Mouse (Mus musculus) G1E (cell line): Measurements from ENCODE around the gene Cops3. TPM values are rescaled to one million over a fixed set of nuclear protein-coding genes. Genes with fewer than 3 reads are reported as not detected.

Source experiments
- ATAC-seq: 2 replicates; pipeline ENCODE4 v1.8.0; 2016; ENCODE audit warnings: mild to moderate bottlenecking; ENCODE audit not compliant: insufficient number of reproducible peaks, poor library complexity, low FRiP score, severe bottlenecking; ENCODE audit errors: extremely low read depth
- DNase-seq: peaks from one replicate; pipeline ENCODE4 v3.0.0; 2012; ENCODE audit warnings: low spot score
- H3K27me3 ChIP-seq: 2 replicates; pipeline ENCODE4 v1.6.1; 2012; ENCODE audit warnings: mild to moderate bottlenecking, low read length, inconsistent platforms; ENCODE audit not compliant: insufficient read depth
- H3K36me3 ChIP-seq: replicated peaks from 2 replicates; pipeline ENCODE3; 2012; ENCODE audit warnings: mild to moderate bottlenecking, inconsistent platforms
- H3K4me1 ChIP-seq: 2 replicates; pipeline ENCODE4 v1.6.1; 2012; ENCODE audit warnings: low read depth, low read length, inconsistent platforms, mixed read lengths; ENCODE audit not compliant: insufficient read depth
- H3K4me3 ChIP-seq: 2 replicates; pipeline ENCODE4 v1.5.1; 2012; ENCODE audit warnings: low read depth, mild to moderate bottlenecking, inconsistent platforms, low read length, moderate library complexity, mixed read lengths
- H3K9me3 ChIP-seq: replicated peaks from 2 replicates; pipeline ENCODE4 v1.6.1; 2012; ENCODE audit warnings: inconsistent platforms
- CTCF ChIP-seq: IDR thresholded peaks from 2 replicates; pipeline ENCODE4 v1.5.1; 2012; ENCODE audit warnings: low read depth, low read length, inconsistent platforms, mixed read lengths
- GATA1 ChIP-seq: IDR thresholded peaks from 2 replicates; pipeline ENCODE4 v1.6.1; 2012; ENCODE audit warnings: borderline replicate concordance, low read length, inconsistent platforms, mixed read lengths
- GATA2 ChIP-seq: IDR thresholded peaks from 2 replicates; pipeline ENCODE4 v1.6.1; 2012; ENCODE audit warnings: low read depth, low read length, inconsistent platforms, borderline replicate concordance
- POLR2AphosphoS5 ChIP-seq: IDR thresholded peaks from 2 replicates; pipeline ENCODE4 v1.6.1; 2012; ENCODE audit warnings: low read depth, low read length, inconsistent platforms; ENCODE audit not compliant: insufficient replicate concordance
- TAL1 ChIP-seq: conservative IDR thresholded peaks from 2 replicates; pipeline ENCODE4 v1.6.1; 2012; ENCODE audit warnings: low read depth, low read length, inconsistent platforms, mixed read lengths
- polyA plus RNA-seq: library from polyadenylated mRNA; stranded (reverse); fragments of >175 nt; gene quantifications from 2 replicates; pipeline ENCODE4 v1.2.3, GENCODE M21; 2012
- total RNA-seq, 2 experiments: library from RNA; stranded (forward) in 1 of 2; stranded (reverse) in 1 of 2; fragments of 200-1000 nt in 1 of 2; fragments of >200 nt in 1 of 2; fragmentation: Nextera tagmentation in 1 of 2; gene quantifications; 2 replicates each; pipeline ENCODE4 v1.2.3; 2014 to 2017

Gene Cops3
- total and polyA plus RNA-seq, 3 experiments = 20.8 to 247 (median 165) TPM

DNA sequence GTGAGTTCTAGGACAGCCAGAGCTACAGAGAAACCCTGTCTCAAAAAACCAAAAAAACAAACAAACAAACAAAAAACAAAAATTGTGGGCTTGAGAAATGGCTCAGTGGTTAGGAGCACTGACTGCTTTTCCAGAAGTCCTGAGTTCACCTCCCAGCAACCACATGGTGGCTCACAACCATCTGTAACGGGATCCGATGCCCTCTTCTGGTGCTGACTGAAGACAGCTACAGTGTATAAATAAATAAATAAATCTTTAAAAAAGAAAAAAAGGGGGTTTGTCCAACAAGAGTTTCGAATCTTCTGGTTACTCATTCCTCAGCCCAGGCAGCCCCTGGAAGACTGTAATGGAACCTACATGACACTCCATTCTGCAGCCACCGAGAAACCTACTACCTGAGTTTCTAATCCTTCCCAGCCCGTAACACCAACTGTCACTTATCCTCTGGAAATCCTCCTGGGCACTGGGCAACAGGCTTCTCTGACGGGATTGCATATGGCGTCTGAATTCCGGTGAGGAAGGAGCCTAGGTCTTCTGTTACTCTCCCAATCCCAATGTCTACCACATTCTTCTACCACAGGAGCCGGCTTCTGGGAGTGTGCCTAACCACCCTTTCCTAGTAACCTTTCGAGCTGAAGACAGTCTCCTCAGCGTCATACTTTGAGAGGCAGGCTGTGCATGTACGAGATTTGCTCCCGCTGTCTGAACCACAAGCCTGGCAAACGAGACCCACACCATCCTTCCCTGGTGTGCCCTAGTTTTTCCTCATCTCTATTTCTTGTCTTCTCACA is 31.3 kb downstream of the Cops3 start:
- Histone ChIP-seq H3K36me3 (peaks cover 66% of the 10 kb centered on the region), H3K27me3 (no peaks in the 10 kb centered on the region), H3K9me3 (no peaks in the 10 kb centered on the region), H3K4me1 (peaks cover 52% of the 10 kb centered on the region), H3K4me3 (peak overlapping the region; percentile 95)
- TF ChIP-seq TAL1 = no peak
- TF ChIP-seq CTCF = no peak
- TF ChIP-seq GATA2 = no peak
- no peak for TF ChIP-seq GATA1
- TF ChIP-seq POLR2AphosphoS5 = no peak
- DNase-seq (no peak), ATAC-seq (no peak)

DNA sequence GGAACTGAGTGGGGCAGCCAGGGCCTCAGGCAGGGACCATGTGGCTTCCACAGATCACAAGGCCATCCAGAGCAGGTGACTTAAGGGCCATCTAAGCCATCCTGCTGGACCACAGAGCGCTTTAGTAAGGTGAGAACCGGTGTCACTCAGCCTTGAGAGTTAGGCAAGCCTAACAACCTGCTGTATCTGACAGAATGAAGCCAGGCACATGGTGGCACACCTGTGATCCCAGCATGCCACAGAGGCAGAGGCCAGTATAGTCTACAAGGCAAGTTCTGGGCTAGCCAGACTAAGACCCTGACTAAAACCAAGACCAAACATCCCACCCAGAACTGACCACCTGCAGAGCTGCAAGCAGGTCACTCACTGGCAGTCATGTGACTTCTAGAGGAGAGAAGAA is 34.0 kb downstream of the Cops3 start:
- ATAC-seq (no peak), DNase-seq (no peak)
- TF ChIP-seq TAL1 = no peak
- no peak for TF ChIP-seq POLR2AphosphoS5
- no peak for TF ChIP-seq GATA1
- no peak for TF ChIP-seq CTCF
- no peak for TF ChIP-seq GATA2
- H3K9me3 ChIP-seq = no peaks in the 10 kb centered on the region
- H3K4me1 ChIP-seq = peaks cover 44% of the 10 kb centered on the region
- no peaks in the 10 kb centered on the region; the same call in 1 of the 2 replicates for H3K27me3 ChIP-seq
- H3K36me3 ChIP-seq = peaks cover 79% of the 10 kb centered on the region
- H3K4me3 ChIP-seq = no peak overlapping the region

DNA sequence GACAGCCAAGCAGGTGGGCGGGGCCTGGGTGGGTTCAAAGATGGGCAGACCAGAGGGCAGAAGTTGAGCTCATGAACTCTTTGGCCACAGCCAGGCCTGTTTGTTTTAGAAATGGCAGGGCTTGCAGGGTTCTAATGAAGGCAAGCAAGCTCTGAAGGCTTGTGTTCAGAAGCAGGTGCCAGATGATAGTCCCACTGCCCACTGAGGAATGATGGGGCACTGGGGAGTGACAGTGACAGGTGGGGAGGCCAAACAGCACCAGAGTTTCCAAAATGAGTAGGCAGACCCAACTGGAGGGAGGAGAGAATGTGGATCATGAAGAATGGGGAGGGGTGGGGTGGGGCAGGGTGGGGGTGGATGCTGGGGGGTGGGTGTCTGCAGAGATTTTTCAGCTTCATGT is 34.4 kb downstream of the Cops3 start:
- TF ChIP-seq GATA2 = no peak
- TF ChIP-seq POLR2AphosphoS5 = no peak
- TF ChIP-seq CTCF = no peak
- Histone ChIP-seq H3K4me1 (peaks cover 44% of the 10 kb centered on the region), H3K36me3 (peaks cover 83% of the 10 kb centered on the region), H3K9me3 (no peaks in the 10 kb centered on the region), H3K27me3 (no peaks in the 10 kb centered on the region; the same call in 1 of the 2 replicates), H3K4me3 (no peak overlapping the region)
- DNase-seq = no peak
- no peak for ATAC-seq

GRCm38 (mm10) chr11:59804409-59805110 is 35.1 kb downstream of the Cops3 start:
- H3K4me1 ChIP-seq = peaks cover 44% of the 10 kb centered on the region

GRCm38 (mm10) chr11:59803516-59803915 is 36.1 kb downstream of the Cops3 start:
- no peaks in the 10 kb centered on the region for H3K9me3 ChIP-seq
- H3K4me3 ChIP-seq = no peak overlapping the region
- ATAC-seq (no peak), DNase-seq (no peak)
- TF ChIP-seq POLR2AphosphoS5 = no peak
- no peak for TF ChIP-seq GATA2
- no peak for TF ChIP-seq GATA1
- TF ChIP-seq CTCF = no peak
- no peak for TF ChIP-seq TAL1
- no peaks in the 10 kb centered on the region; the same call in 1 of the 2 replicates for H3K27me3 ChIP-seq
- peaks cover 97% of the 10 kb centered on the region for H3K36me3 ChIP-seq
- H3K4me1 ChIP-seq = peaks cover 36% of the 10 kb centered on the region

More at GRCm38 (mm10) chr11:59804409-59805110, 35.1 kb downstream of the Cops3 start:
- ATAC-seq = no peak
- Histone ChIP-seq H3K4me3 (no peak overlapping the region), H3K9me3 (no peaks in the 10 kb centered on the region), H3K36me3 (peaks cover 89% of the 10 kb centered on the region), H3K27me3 (no peaks in the 10 kb centered on the region; the same call in 1 of the 2 replicates)
- DNase-seq = no peak
- TF ChIP-seq GATA2 (no peak), CTCF (no peak), POLR2AphosphoS5 (no peak), TAL1 (no peak), GATA1 (no peak)

DNA sequence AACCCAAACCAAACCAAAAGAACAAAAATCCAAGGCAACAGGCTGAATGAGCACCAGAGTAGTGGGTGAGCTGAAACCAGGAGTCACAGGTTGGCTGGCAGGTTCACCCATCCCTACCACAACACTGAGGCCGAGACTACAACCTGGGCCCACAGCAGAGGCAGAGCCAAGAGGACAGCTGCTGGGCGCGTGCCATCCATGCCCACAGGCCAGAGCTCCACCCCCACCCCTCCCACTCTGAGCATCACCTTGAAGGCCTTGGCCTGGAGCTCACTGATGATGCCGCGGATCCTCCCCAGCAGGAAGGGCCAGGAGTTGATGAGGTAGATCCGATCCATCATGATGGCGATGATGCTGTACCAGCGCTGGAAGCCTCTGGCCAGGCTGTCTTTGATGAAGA is 37.8 kb downstream of the Cops3 start:
- Histone ChIP-seq H3K4me3 (no peak overlapping the region), H3K4me1 (peaks cover 21% of the 10 kb centered on the region), H3K27me3 (no peaks in the 10 kb centered on the region; the same call in 1 of the 2 replicates), H3K9me3 (no peaks in the 10 kb centered on the region), H3K36me3 (peaks cover 100% of the 10 kb centered on the region)
- TF ChIP-seq GATA1 (no peak), CTCF (no peak), POLR2AphosphoS5 (no peak), TAL1 (no peak), GATA2 (no peak)
- ATAC-seq (no peak), DNase-seq (no peak)
